Mouse (Mus musculus) Muller cell, postnatal 12 days (primary cell): ENCODE data around the gene Acly.

ENCODE experiments used
- DNase-seq: peaks from one replicate; pipeline ENCODE4 v3.0.0-alpha.2; 2015; ENCODE audit errors: inconsistent ontology term

The Acly gene

DNA sequence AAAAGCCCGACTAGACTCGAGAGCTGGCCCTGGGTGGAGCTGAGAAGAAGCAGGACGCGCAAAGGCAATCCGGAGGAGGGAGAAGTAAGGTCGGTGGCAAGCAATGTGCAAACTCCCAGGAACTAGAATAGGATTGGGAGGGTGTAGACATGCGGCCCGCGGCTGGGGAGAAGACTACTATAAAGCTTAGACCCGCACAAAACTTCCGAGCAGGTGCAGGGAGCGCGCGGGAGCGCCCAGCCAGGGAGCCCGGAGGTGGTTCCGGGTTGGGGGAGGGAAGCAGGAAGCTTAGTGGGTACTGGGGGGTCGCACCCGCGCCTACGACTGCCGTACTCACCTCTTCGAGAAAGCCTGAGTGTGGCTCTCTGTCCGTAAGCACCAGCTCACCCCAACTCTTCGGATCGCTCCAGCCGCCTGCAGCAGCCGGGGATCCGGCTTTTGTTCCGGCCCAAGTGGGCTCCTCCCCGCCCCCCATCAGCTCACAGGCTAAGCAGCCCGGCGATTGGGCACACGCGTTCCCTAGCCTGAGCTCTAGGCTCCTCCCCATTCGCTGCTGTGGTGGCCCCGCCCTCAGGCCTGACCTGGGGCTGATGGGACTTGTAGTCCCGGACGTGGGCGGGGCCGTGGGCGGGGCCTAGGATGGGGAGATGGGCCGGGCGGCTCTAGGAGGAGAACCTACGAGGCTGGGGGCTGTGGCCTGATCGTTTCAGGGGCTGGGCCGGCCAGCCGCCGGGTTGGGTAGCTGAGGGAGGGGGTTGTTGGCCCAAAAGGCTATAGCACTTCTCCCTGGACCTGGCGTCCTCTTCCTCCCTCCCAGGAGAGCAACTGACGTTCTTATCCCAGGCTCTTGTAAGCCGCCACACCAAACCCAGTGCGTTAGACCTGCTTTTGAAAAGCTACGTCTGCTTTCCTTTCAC, at the start of gene Acly:
Gene Acly, minus strand, starts transcription at position 543 of the 917 bp plus-strand sequence.
- peak; percentile 100 for DNase-seq

DNA sequence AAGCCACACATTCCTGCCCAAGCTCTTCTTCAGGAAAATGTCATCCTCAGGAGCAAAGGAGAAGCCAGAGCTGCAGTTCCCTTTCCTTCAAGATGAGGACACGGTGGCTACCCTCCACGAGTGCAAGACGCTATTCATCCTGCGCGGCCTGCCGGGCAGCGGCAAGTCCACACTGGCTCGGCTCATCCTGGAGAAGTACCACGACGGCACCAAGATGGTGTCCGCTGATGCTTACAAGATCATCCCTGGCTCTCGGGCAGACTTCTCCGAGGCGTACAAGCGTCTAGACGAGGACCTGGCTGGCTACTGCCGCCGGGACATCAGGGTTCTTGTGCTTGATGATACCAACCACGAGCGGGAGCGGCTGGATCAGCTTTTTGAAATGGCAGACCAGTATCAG, 48.5 kb upstream of the Acly start:
- no peak for DNase-seq

DNA sequence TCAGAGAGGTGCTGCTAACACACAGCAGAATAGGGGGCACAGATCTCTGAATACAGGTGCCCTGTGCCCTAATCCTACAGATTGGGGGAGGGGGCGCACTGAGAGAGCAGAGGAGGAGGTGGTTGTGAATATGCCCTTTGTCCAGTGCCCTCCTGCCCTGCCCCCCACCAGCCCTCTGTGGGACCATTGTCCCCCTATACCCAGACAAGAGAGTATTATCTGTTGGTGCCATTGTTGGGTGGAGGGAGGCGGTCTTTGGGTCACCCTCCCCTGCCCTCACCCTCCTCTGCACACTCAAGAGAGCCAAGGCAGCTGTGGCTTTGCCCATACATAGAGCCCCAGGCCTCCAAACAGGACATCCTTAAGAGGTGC, 47.7 kb upstream of the Acly start:
- DNase-seq = no peak

DNA sequence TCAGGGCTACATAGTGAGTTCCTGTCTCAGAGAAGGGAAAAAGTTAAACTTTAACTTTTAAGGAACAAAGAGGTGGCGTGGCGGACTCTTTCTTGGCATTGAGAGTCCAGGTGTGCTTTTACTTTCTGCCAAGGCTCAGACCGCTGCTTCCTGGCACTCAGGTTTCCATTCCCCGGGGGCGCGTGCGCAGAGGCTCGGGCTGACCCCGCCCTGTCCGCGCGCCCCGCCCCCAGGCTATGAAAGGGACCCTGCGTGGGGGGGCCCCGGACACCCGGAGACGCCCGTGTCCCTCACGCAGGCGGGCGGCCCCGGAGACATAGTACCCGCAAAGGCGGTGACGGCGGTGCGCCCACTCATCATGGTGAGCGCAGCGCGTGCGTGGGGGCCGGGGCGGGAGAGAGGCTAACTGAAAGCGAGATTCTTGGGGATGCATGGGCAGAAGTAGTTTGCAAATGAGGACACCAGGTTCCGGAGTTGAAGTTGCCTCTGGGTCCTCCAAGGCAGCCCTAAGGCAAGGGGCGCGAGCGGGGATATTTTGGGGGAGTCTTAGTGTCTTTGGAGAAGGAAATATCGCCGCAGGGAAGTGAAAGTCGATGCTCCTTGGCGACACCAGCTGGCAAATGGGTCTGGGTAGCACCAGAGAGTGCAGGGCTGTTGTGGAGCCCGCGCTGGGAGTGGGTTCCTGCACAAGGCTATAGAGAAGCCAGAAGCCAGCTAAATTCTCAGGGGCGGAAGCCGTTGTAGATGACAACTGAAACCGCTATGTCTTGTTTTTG, 47.1 kb upstream of the Acly start, which contains the start of gene Cnp:
Gene Cnp, plus strand, starts transcription at position 197 of the 776 bp plus-strand sequence.
- peak; percentile 82 for DNase-seq

DNA sequence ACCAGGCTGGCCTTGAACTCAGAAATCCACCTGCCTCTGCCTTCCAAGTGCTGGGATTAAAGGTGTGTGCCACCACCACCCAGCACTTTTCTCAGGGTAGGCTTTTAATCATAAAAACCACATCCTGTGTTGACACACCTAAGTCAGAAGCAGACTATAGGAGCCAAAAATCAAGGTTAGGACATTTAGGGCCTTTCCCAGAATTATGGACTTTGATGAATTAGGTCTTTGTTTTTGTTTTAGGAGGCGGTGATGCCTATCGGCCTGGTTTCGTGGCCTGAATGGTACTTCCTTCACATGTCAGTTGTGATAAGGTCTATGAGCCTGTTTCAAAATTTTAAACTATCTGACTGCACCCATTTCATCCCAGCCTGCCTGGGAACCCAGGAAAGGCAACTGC, 46.4 kb upstream of the Acly start:
- no peak for DNase-seq

DNA sequence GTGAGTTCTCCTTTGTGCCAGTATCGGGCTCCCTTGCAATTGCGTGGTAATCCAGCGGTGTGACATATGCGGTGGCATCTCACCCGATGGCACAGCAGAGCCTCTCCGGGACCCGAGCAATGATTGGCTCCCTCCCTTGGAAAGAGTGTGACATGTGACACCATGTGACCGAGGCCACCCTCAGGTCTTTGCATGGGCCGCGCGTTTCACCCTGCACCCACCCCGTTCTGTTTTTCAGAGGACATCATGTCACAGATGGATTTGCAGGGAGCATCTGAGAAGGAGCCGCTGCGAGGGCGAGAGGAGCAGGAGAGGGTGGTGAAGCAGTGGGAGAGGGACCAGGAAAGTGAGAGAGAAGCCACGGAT, 43.4 kb upstream of the Acly start:
- DNase-seq = no peak

DNA sequence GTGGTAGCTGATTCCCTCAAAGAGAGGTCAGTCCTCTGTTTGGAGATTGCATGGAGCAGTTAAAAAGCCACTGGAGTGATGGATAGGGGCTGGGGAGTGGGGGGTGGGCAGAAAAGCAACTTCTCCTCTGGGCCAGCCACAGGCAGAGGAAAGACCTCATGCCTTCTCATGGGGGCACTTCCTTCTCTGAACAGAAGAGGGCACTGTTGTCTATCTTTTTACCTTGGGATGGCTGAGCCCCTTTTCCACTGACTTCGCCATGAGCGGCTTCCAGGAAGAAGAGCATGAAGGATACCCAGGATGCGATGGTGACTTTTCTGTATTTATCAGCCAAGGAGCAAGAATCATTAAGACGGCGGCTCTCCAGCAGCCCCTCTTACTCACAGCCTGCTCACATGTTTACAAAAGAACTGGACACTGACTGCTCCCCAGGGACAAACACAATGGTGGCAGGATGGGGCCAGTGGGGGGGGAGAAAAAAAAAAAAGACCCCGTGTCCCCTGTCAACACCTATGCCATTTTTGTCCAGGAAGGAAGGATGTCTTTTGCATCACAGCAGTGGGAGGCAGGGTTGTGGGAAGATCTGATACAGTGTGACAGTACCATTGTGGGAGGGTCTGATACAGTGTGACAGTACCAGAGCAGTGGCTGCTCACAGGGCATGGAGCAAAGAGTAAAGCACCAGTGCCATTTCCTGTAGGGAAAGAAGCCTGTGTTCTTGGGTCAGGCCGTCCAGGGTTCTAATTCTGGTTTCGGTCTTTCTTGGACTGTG, 42.8 kb upstream of the Acly start:
- DNase-seq = peak; percentile 73

DNA sequence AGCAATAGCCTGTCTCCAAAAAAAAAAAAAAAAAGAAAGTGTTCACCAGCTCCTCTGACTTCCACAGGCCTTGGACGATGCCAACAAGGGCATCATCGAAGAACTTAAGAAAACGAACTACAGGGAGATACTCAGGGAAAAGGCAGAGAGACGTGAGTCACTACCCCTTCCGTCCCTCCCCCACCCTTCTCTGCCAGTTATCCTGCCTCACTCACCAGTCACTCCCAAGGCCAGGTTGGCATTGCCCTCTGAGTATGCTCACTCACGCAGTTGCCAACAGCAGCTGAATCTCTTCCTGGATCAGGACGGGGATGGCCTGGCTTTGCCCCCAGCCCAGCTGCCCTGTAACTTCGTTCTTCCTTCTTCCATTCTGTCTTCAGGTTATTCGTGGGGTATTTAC, 42.0 kb upstream of the Acly start:
- no peak for DNase-seq

DNA sequence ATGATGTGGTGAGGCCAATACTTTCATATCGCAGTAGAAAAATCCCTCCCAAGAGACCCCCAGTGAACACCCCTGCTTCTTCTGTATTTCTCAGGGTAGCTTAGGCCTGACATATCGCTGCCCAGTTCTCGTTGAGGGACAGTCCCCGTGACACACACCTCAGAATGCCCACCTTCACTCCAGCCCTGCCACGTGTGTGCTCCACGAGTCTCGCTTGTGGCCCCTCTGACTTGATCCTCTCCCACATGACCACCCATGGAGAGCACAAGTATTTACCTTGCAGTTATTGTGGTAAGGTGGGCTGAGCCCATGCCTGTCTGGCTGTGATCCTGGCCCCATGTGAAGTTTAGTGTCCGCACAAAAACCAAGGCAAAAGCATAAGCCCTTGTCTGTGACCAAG, 40.9 kb upstream of the Acly start:
- no peak for DNase-seq

DNA sequence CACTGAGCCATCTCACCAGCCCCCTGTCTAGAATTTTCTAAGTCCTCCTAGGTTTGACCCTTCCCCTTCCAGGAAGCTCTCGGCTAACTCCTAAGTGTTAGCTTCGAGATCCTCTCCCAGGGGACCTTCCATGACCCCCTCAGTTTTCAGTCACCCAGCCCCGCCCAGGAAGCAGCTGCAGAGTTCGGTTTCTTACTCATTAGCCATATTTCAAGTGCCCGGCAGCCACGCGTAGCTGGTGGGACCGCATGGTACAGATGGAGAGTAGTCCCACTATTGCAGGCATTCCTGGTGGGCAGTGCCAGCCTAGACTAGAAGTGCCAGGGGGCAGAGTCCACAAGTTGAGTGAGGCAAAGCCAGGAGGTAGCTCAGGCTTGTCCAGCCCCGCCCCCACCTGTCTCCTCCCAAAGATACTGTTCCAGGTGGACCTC, 40.0 kb upstream of the Acly start:
- DNase-seq = no peak

DNA sequence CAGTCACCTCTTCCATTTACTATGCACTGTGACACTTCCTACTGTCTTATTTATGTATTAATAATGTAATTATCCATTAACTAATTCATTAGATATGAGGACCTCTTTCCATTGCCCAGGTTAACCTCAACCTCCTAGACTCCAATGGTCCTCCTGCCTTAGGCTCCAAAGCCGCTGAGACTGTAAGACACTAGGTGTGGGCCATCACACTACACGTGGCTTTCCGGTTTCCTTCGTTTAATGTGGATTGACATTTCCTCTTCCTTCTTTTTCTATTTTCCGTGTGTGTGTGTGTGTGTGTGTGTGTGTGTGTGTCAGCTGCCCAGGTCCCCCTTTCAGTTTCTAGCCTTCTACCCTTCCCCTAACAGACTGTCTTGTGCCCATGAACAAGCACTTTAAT, 39.4 kb upstream of the Acly start:
- no peak for DNase-seq

DNA sequence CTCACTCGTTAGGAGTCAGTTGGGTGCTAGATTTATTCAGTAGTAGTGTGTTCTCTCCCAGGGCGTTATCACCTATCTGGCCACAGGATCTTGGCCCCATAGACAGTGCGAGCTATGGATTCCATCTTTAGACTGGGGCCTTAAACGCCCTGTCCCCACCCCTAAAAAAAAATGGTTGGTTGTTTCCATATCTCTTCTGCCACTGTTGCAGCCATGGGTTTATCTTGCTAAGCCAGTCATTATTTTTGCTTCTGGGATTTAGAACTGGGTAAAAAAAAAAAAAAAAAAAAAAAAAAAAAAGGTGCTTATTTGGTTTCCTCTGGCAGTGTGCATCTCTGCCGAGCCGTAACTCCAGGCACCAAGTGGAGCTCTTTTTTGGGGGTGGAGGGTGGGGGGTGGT, 36.9 kb upstream of the Acly start:
- no peak for DNase-seq

DNA sequence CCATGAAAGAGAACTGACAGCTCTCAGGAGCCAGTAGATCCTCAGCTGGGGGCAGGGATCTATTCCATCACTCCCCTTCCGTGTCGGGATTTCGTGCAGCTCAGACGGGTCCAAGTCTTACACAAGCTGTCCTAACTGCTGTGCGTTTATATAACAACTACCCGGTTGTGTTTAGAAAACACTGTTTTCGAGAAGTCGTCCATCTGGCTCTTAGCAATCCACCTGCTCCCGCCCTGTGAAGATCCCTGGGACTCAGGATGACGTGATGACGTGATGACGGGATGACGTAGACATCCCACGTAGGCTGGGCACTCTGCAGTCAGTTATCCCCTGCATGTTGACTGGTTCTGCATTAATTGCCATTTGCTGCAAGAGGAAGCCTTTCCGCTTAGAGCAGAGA, 36.5 kb upstream of the Acly start:
- DNase-seq = no peak

DNA sequence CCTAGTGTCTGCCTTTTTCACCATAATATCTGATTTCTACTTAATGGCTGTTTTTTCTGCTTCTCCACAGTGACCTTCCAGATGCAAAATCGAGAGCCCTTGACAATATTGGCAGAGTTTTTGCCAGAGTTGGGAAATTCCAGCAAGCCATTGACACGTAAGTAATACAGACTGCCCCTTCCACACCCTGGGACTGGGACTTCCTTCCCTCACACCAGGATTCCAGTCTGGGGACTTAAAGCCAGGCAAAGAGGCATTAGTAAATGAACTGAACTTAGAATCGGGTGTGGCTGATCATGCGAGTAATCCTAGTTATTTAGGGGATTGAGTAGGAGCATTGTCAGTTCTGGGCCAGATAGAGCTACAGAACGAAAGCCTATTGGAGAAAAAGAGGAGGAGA, 33.9 kb upstream of the Acly start:
- peak; percentile 71 for DNase-seq

DNA sequence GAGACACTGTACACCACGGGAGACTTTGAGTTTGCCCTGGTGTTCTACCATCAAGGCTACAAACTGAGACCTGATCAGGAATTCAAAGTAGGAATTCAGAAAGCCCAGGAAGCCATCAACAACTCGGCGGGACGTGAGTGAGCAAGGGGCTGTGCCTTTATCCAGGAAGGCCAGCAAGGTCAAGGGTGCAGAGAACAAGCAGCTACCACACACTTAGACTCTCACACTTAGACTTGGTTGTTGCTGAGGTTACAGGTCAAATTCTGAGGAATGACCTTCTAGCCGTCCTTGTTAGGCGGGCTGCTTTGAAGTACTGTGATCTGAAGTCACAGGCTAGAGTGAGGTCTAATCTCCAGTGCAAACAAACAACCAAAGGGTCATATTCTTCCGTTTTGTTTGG, 31.7 kb upstream of the Acly start:
- no peak for DNase-seq

DNA sequence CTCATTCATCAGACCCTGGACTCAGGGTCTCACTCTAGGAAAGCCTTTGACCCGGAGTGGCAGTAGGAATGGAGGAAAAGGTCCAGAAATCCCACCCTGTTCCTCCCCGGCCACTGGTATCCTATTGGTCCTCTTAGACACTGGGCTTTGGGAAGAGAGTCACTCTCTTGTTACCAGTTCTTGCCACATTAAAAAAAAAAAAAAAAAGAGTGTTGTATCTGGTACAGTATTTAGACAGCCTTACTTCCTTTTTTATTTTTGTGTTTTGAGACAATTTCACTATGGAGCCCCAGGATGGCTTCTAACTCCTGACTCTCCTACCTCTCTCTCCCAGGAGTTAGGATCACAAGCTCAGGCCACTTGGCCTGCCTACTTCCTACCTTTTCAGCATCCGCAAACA, 29.8 kb upstream of the Acly start:
- DNase-seq = no peak

DNA sequence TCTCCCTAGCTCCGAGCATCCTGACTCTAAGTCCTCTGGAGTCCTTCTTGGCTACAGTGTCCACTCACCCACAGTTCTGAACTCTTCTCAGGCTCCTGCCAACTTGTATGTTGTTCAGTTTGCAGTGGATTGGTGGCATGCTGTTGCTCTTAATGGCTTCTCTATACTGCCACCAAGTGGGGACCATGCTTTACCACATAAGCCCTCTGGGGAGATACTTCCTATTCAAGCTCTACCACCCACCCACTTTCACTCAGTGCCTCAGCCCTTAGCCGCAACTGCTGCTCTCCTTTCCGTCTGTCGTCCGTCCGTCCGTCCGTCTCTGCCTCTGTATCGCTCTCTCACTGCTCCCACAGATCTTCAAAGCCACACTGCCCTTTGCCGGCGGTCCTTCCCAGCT, 27.8 kb upstream of the Acly start:
- peak; percentile 61 for DNase-seq

DNA sequence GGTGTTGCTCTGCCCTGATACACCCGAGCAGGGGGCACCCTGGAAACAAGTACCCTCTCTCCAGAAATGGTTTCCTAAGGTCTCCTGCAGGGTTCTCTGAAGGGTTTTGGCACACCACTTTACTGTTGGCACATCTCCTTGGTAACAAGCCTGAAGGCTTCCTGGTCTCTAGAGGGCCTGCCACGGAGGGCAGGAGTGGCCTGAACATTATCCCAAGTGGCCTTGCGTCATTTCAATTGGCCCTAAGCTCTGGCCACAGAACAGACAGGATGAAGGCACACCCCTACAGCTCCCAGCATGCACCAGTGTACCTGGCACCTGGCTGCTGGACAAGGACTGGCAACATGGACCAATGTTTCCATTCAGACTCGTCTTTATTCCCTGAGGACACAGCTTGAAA, 25.0 kb upstream of the Acly start:
- no peak for DNase-seq

DNA sequence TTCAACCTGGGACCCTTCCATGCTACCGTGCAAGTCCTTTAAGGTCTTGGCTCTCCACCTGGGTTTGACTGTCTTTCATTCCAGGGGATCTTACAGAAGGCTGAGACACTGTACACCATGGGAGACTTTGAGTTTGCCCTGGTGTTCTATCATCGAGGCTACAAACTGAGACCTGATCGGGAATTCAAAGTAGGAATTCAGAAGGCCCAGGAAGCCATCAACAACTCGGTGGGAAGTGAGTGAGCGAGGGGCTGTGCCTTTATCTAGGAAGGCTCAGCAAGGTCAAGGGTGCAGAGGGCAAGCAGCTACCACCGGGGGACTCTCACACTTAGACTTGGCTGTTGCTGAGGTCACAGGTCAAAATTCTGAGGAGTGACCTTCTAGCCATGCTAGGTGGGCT, 22.3 kb upstream of the Acly start:
- DNase-seq = no peak

DNA sequence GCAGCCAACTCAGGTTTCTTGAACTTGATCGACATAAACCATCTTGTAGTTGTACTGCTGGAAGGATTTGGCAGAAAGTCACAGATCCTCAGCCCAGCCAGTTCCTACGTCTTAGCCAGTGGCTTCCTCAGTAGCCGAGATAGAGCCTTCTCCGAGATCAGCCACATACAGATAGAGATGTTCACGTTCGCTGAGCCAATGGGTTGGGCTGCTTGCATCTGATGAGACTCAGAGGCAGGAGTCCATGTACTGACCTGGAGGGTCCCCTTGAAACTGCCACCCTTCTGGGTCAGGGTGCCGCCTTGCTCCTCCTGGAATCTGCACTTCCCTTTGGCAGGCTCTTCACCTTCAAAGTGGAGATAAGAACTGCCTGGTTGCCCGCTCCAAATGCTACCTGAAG, 21.7 kb upstream of the Acly start:
- no peak for DNase-seq

DNA sequence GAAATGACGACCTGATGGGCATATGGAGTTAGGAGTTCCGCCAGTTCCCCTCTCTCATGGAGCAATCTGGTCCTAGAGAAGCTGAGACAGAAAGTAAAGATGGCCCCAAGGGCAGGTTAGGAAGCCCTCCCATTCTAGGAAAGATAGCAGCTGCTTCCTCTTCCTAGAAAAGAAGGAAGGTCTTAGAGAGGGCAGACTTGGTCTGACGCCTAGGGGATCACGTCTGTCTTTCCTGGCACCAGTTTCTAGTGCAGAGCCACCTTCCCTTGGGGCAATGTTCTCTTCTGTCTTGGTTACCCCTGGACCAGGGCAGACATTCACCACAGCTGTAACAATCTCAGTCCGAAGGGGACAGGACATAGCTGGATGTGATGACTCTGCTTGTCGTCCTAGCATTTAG, 20.3 kb upstream of the Acly start:
- DNase-seq = no peak

DNA sequence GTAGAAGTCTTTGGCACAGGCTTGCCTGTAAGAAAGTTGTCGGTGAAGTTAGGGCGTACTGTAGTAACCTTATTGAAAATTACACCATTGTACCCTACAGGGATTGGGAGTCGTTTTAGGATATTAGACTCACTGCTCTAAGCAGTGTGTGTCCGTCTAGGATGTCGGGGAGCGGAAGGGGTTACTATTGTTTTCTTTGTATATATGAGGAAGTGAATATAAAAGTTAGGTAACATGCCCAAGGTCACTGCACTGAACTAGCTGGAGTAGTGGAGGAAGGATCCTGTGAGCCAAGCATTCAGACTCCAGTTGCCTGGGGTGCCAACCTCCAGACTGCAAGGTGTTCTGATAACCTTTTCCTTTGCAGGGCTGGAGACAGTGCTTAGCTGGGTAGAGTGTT, 19.2 kb upstream of the Acly start:
- DNase-seq = no peak

DNA sequence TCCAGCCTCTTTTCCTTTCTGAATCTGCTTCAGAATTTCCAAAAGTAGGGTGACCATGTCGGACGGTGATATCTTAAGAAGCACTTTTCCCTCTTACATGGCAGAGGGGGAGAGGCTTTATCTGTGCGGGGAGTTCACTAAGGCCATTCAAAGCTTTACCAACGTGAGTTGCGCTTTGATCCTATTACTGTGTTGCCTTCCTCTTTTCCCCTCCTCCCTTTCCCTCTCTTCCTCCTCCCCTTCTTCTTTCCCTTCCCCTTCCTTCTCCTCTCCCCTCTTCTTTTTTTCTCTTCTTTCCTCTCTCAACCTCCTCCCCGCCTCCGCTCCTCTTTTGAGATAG, 17.9 kb upstream of the Acly start:
- DNase-seq = no peak
